ENCODE assay signal across 8 mouse cellular contexts in the genomic region with DNA sequence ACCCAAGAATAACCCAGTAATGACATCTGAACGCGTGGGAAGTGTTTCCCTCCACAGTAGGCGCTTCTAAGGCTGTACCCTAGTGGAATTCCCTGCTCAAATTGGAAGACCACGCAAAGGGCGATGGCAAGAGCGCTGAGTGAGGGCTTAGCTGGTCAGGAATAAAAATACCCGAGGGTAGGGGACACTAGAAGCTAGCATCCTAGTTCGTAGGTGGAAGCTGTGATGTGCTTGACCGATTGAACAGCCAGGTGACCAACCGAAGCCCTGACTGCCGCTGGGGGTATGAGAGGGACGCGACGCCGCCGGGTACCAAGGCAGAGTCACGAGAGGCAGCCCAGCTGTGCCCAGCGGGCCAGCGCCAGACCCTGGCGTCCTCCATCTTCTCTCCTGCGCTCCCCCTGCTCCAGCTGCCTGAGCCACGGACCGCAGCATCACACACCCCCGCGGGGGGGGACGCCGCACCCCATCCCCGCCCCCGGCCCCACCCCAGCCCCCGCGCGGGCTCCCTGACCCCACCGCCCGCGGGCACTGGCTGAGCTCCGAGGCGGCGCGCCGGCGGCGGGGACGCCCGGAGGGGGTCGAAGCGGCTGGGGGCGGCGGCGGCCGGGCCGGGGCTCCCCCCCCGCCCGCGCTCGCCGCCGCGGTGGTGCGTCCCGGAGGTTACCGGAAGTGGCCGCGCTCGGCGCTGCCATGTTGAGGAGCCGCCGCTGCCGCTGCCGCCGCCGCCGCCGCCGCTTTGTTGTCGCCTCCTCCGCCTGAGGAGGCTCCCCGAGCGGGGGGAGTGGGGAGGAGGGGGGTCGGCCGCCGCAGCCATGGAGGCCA. TPM values are rescaled to one million over a fixed set of nuclear protein-coding genes. Genes with fewer than 3 reads are reported as not detected.
DNase-seq lines count a peak whose midpoint lies in the region; ATAC-seq lines count a peak whose summit lies in the region.

A gene (plus strand): TSS at position 694 of the 825 bp plus-strand sequence.

- DNase-seq in ZHBTc4 (ENCODE audit: low read depth, low spot score) = peak; percentile 87
- peak; percentile 53 to 80 for DNase-seq in cerebellum, postnatal 4 days (ENCODE audit: low spot score in 2 of 2)
- peak; percentile 71 for DNase-seq in gastrocnemius, adult 18-20 months (ENCODE audit: low spot score)
- DNase-seq in hindbrain, embryonic 14.5 days (ENCODE audit: low spot score) = peak; percentile 80
- peak; percentile 60 to 68 for DNase-seq in left cerebral cortex, adult 18-20 months (ENCODE audit: low spot score in 2 of 2)
- peak; percentile 84 to 88 for DNase-seq in lung, postnatal 4 days
- peak; percentile 92 for DNase-seq in retina, postnatal 1 day
- peak; percentile 90 for DNase-seq in thymus, postnatal 4 days

- H3K4me2 ChIP-seq in hindbrain, embryonic 14.5 days (replicated peaks) = peak within 1 kb of the TSS; percentile 84

- peak within 1 kb of the TSS; percentile 81 for H3K4me3 ChIP-seq in hindbrain, embryonic 14.5 days (replicated peaks; ENCODE audit: low read length)

- no peaks in the 10 kb centered on the region for H3K27me3 ChIP-seq in hindbrain, embryonic 14.5 days (ENCODE audit: control insufficient read depth, insufficient read depth, low read length)

- peak within 1 kb of the TSS; percentile 96 for H3K9ac ChIP-seq in hindbrain, embryonic 14.5 days

- peaks cover 32% of the 10 kb centered on the region for H3K4me1 ChIP-seq in hindbrain, embryonic 14.5 days (replicated peaks; ENCODE audit: control insufficient read depth, insufficient read depth, low read length)

- H3K9me3 ChIP-seq in hindbrain, embryonic 14.5 days (ENCODE audit: control insufficient read depth, low read length) = no peaks in the 10 kb centered on the region

- H3K27ac ChIP-seq in hindbrain, embryonic 14.5 days = peak within 1 kb of the TSS; percentile 98

- peak; percentile 87 for ATAC-seq in hindbrain, embryonic 14.5 days (ENCODE audit: low FRiP score)

- under 1% methylated on average over 44 of the region's 81 CpGs for WGBS in hindbrain, embryonic 14.5 days

- H3K36me3 ChIP-seq in hindbrain, embryonic 14.5 days (replicated peaks; ENCODE audit: control insufficient read depth, insufficient read depth) = no peaks in the 10 kb centered on the region

RNA-seq across cellular contexts. Expression of the gene that starts here (rescaled TPM):
- 10 to 100 TPM; 84.6 to 89.9 TPM for total RNA-seq in gastrocnemius, adult 18-20 months (2021)
- 48.3 and 50.2 TPM in 2 replicates for polyA plus RNA-seq in hindbrain, embryonic 14.5 days (2014; fragmentation: Nextera tagmentation; extraction: Ambion mirVana)
- 10 to 100 TPM; 28.1 to 29.4 TPM for total RNA-seq in left cerebral cortex, adult 18-20 months (2021)

Comparison
In these comparisons a context has a peak if more than half of its experiments do, and no peak if none do; other contexts are left out.
1. Peak in every context shown above with its lines: DNase-seq, ATAC-seq, H3K4me3 ChIP-seq and H3K27ac ChIP-seq.